ENCODE assay signal across 26 mouse cellular contexts in genomic region chr4:135171304-135171875, GRCm38 (mm10). TPM values are rescaled to one million over a fixed set of nuclear protein-coding genes. Genes with fewer than 3 reads are reported as not detected.
DNase-seq lines count a peak whose midpoint lies in the region; ATAC-seq and TF ChIP-seq lines count a peak whose summit lies in the region.
"Had no signal": no experiment of that assay in that cellular context is flagged by ENCODE, and none has a peak within 500 bp of the region (broad histone marks: within the 10 kb centered on the region; RNA-seq: fewer than 3 reads in every experiment).

No protein-coding gene starts in this region.

- DNase-seq in liver, embryonic 11.5 days (ENCODE audit: low spot score), result no peak
- no peak for DNase-seq in liver
- DNase-seq in MEL (ENCODE audit: low read depth, low spot score), result peak; percentile 75
- no peak for DNase-seq in liver, postnatal 0 days
- DNase-seq in adrenal gland, postnatal 10 days, result no peak
- no peak for DNase-seq in right cerebral cortex, adult 2 months (ENCODE audit: low spot score in 2 of 2)
- no peak for DNase-seq in left cerebral cortex, adult 8-10 months (ENCODE audit: low spot score in 2 of 2)
- DNase-seq: cerebellum, adult 8-10 months; gastrocnemius, postnatal 14 days; heart, adult 18-20 months; heart, postnatal 4 days; kidney, adult 11 months; right cerebral cortex, postnatal 14 days; thymus, adult 2 months had no signal

- no peak for TF ChIP-seq CTCF in MEL (IDR thresholded peaks at IDR 0.05 in 2 of 3, conservative IDR thresholded peaks at IDR 0.05 in 1 of 3; ENCODE audit: control insufficient read depth in 1 of 3, insufficient read depth in 1 of 3, low read depth in 2 of 3, low read length in 3 of 3, poor library complexity in 1 of 3, severe bottlenecking in 1 of 3)
- no peak for TF ChIP-seq CTCF in liver, postnatal 0 days (IDR thresholded peaks at IDR 0.05; ENCODE audit: low read depth)

- no peak overlapping the region for H3K27ac ChIP-seq in liver, embryonic 11.5 days (ENCODE audit: low read depth, low read length)
- peak overlapping the region; percentile 48 for H3K27ac ChIP-seq in MEL (ENCODE audit: control insufficient read depth, low read depth, low read length)
- H3K27ac ChIP-seq in liver, postnatal 0 days (ENCODE audit: low read depth), result no peak overlapping the region
- H3K27ac ChIP-seq: heart, embryonic 15.5 days; hindbrain, postnatal 0 days; kidney, postnatal 0 days; neural tube, embryonic 12.5 days had no signal

- peaks cover 58% of the 10 kb centered on the region for H3K27me3 ChIP-seq in liver, embryonic 11.5 days (replicated peaks; ENCODE audit: control insufficient read depth, insufficient read depth, low read length)
- no peaks in the 10 kb centered on the region for H3K27me3 ChIP-seq in MEL (ENCODE audit: control insufficient read depth in 1 of 2, insufficient read depth in 2 of 2, low read length in 2 of 2)
- H3K27me3 ChIP-seq in liver, postnatal 0 days (ENCODE audit: insufficient read depth, low read length), result peaks cover 19% of the 10 kb centered on the region

- peak; percentile 86 for ATAC-seq in liver, embryonic 11.5 days (replicated peaks; ENCODE audit: low FRiP score)
- ATAC-seq in erythroid progenitor cell, adult 5-6 weeks (replicated peaks; ENCODE audit: low FRiP score, poor library complexity, severe bottlenecking), result peak; percentile 44; the same call in 1 of the 2 replicates
- ATAC-seq in liver, postnatal 0 days, result 0 out of 2 replicates have a peak, but pooled peaks have one; percentile 28
- ATAC-seq: CD4-positive, CD25-positive, alpha-beta regulatory T cell, adult 4 months; forebrain, embryonic 14.5 days; hindbrain, postnatal 0 days; lung, postnatal 0 days had no signal

- no peak overlapping the region for H3K4me3 ChIP-seq in liver, embryonic 11.5 days (ENCODE audit: low read depth, low read length)
- no peak overlapping the region for H3K4me3 ChIP-seq in MEL (ENCODE audit: control insufficient read depth in 1 of 2, insufficient read depth in 1 of 2, low read depth in 2 of 2, low read length in 2 of 2)
- no peak overlapping the region for H3K4me3 ChIP-seq in liver, postnatal 0 days (ENCODE audit: low read depth, low read length)
- H3K4me3 ChIP-seq: heart, embryonic 15.5 days; neural tube, embryonic 12.5 days had no signal

- no peaks in the 10 kb centered on the region for H3K36me3 ChIP-seq in liver, embryonic 11.5 days (ENCODE audit: control insufficient read depth, insufficient read depth, low read length)
- peaks cover 0 to 24% of the 10 kb centered on the region in 2 experiments; a peak in 3 of 4 replicates for H3K36me3 ChIP-seq in MEL (ENCODE audit: control insufficient read depth in 1 of 2, insufficient read depth in 2 of 2, low read length in 2 of 2)
- H3K36me3 ChIP-seq in liver, postnatal 0 days (replicated peaks; ENCODE audit: insufficient read depth, low read length), result no peaks in the 10 kb centered on the region
- H3K36me3 ChIP-seq: heart, embryonic 15.5 days; neural tube, embryonic 12.5 days had no signal

- H3K9ac ChIP-seq in liver, embryonic 11.5 days (ENCODE audit: low read depth, low read length), result no peak overlapping the region
- 0 out of 2 replicates have a peak overlapping the region, but pooled peaks have one; percentile 4 for H3K9ac ChIP-seq in MEL (ENCODE audit: control insufficient read depth, low read depth, low read length, poor library complexity, severe bottlenecking)
- no peak overlapping the region for H3K9ac ChIP-seq in liver, postnatal 0 days (replicated peaks)
- H3K9ac ChIP-seq: heart, embryonic 15.5 days; neural tube, embryonic 12.5 days had no signal

- no peak overlapping the region for H3K4me2 ChIP-seq in liver, embryonic 11.5 days
- no peak overlapping the region for H3K4me2 ChIP-seq in liver, postnatal 0 days (ENCODE audit: low read depth, low read length)
- H3K4me2 ChIP-seq: heart, embryonic 15.5 days; neural tube, embryonic 12.5 days had no signal

- H3K9me3 ChIP-seq in liver, embryonic 11.5 days (ENCODE audit: control insufficient read depth, low read length), result no peaks in the 10 kb centered on the region
- H3K9me3 ChIP-seq in MEL (replicated peaks; ENCODE audit: insufficient read depth, low read length), result no peaks in the 10 kb centered on the region
- no peaks in the 10 kb centered on the region for H3K9me3 ChIP-seq in liver, postnatal 0 days (ENCODE audit: low read length)
- H3K9me3 ChIP-seq: heart, embryonic 15.5 days; neural tube, embryonic 12.5 days had no signal

- 53% methylated on average over 12 of the region's 12 CpGs for WGBS in liver, embryonic 11.5 days
- 63% methylated on average over 12 of the region's 12 CpGs for WGBS in liver, postnatal 0 days (ENCODE audit: insufficient replicate concordance)

- H3K4me1 ChIP-seq in liver, embryonic 11.5 days (replicated peaks; ENCODE audit: control insufficient read depth, insufficient read depth, low read length), result peaks cover 42% of the 10 kb centered on the region
- H3K4me1 ChIP-seq in MEL (ENCODE audit: control insufficient read depth in 1 of 2, insufficient read depth in 2 of 2, low read length in 2 of 2), result peaks cover 13 to 38% of the 10 kb centered on the region in 2 experiments
- H3K4me1 ChIP-seq in liver, postnatal 0 days (ENCODE audit: insufficient read depth), result peaks cover 3% of the 10 kb centered on the region; the same call in 1 of the 2 replicates

- no peak for TF ChIP-seq POLR2A in MEL (IDR thresholded peaks at IDR 0.05; ENCODE audit: control insufficient read depth in 1 of 2, insufficient read depth in 1 of 2, low read depth in 1 of 2, low read length in 2 of 2, poor library complexity in 1 of 2)

- no peak for TF ChIP-seq RAD21 in MEL (IDR thresholded peaks at IDR 0.05; ENCODE audit: low read depth, low read length)

- H3K79me2 ChIP-seq in MEL (ENCODE audit: control insufficient read depth, insufficient read depth, low read length, poor library complexity), result peaks cover 2% of the 10 kb centered on the region; the same call in 1 of the 2 replicates

- TF ChIP-seq EP300 in MEL (IDR thresholded peaks at IDR 0.05; ENCODE audit: low read depth in 1 of 2, low read length in 2 of 2), result peak; percentile 78 to 88
- TF ChIP-seq EP300 in liver, postnatal 0 days (IDR thresholded peaks at IDR 0.05; ENCODE audit: low read depth), result no peak

TF ChIP-seq in MEL, 35 proteins besides CTCF, POLR2A, EP300 and RAD21 (continues in another document):
- TF ChIP-seq UBTF (IDR thresholded peaks at IDR 0.05; ENCODE audit: borderline replicate concordance, insufficient read depth, low read depth, low read length) (no peak), CHD2 (IDR thresholded peaks at IDR 0.05; ENCODE audit: low read length) (no peak), MYC (IDR thresholded peaks at IDR 0.05; ENCODE audit: low read depth, low read length) (no peak), POLR2AphosphoS5 (IDR thresholded peaks at IDR 0.05; ENCODE audit: borderline replicate concordance, low read depth, low read length) (no peak), GATA1 (IDR thresholded peaks at IDR 0.05; ENCODE audit: low read depth, low read length) (peak; percentile 84), JUND (IDR thresholded peaks at IDR 0.05; ENCODE audit: low read depth, low read length) (peak; percentile 67; the same call in 1 of the 2 replicates), HCFC1 (IDR thresholded peaks at IDR 0.05; ENCODE audit: low read depth, low read length) (no peak), MXI1 (IDR thresholded peaks at IDR 0.05; ENCODE audit: low read depth, low read length) (0 out of 2 replicates have a peak, but pooled peaks have one; percentile 29), ZKSCAN1 (IDR thresholded peaks at IDR 0.05; ENCODE audit: low read depth, low read length) (peak; percentile 61; the same call in 1 of the 2 replicates), ELF1 (IDR thresholded peaks at IDR 0.05; ENCODE audit: low read depth, low read length) (0 out of 2 replicates have a peak, but pooled peaks have one; percentile 19), BHLHE40 (IDR thresholded peaks at IDR 0.05; ENCODE audit: borderline replicate concordance, low read depth, low read length) (0 out of 2 replicates have a peak, but pooled peaks have one; percentile 21), ETS1 (IDR thresholded peaks at IDR 0.05; ENCODE audit: low read depth, low read length) (peak; percentile 80), KAT2A (conservative IDR thresholded peaks at IDR 0.05; ENCODE audit: low read depth, low read length) (no peak), RCOR1 (IDR thresholded peaks at IDR 0.05; ENCODE audit: low read depth, low read length) (peak; percentile 65; the same call in 1 of the 2 replicates), USF1 (IDR thresholded peaks at IDR 0.05; ENCODE audit: low read depth, low read length) (0 out of 2 replicates have a peak, but pooled peaks have one; percentile 24), ZNF384 (IDR thresholded peaks at IDR 0.05; ENCODE audit: low read depth, low read length) (no peak), SMC3 (IDR thresholded peaks at IDR 0.05; ENCODE audit: low read depth, low read length) (0 out of 2 replicates have a peak, but pooled peaks have one; percentile 14), NRF1 (IDR thresholded peaks at IDR 0.05; ENCODE audit: insufficient read depth, low read depth, low read length, poor library complexity, severe bottlenecking) (no peak), POLR2AphosphoS2 (IDR thresholded peaks at IDR 0.05; ENCODE audit: low read length) (no peak), SIN3A (IDR thresholded peaks at IDR 0.05; ENCODE audit: low read length) (peak; percentile 77), ZC3H11A (IDR thresholded peaks at IDR 0.05; ENCODE audit: low read depth, low read length) (no peak), ZMIZ1 (IDR thresholded peaks at IDR 0.05; ENCODE audit: low read depth, low read length) (no peak), NELFE (IDR thresholded peaks at IDR 0.05; ENCODE audit: low read depth, low read length) (no peak), MAZ (IDR thresholded peaks at IDR 0.05; ENCODE audit: low read depth, low read length) (peak; percentile 54; the same call in 1 of the 2 replicates), MAX (IDR thresholded peaks at IDR 0.05; ENCODE audit: low read length) (peak; percentile 25; the same call in 1 of the 2 replicates)

RNA-seq across cellular contexts. Expression of gene Runx3, which starts 50.9 kb away (rescaled TPM):
- polyA plus RNA-seq in liver, embryonic 11.5 days (2014; fragmentation: Nextera tagmentation; extraction: Ambion mirVana), result 0.71 and 0.82 TPM in 2 replicates
- total RNA-seq in MEL (2012; rRNA removed), result 3.7 and 4.3 TPM in 2 replicates
- 10 to 100 TPM in 1 of 2 experiments, not detected in 1; 29.2 TPM for polyA plus RNA-seq in MEL (2012; ENCODE audit: insufficient read depth in 1 of 2, insufficient read length in 2 of 2, low read depth in 1 of 2, low replicate concordance in 2 of 2, missing spikeins in 1 of 2)
- 5.9 and 10.8 TPM in 2 replicates for total RNA-seq in erythroid progenitor cell, adult 5-6 weeks (2015; ENCODE audit: low replicate concordance)
- total RNA-seq in erythroid progenitor cell, adult 5-6 weeks (2017; ENCODE audit: low replicate concordance), result 0.51 TPM in 1 of 2 replicates, not detected in the other
- polyA plus RNA-seq in liver, postnatal 0 days (2015; fragmentation: Nextera tagmentation; extraction: Ambion mirVana), result 0.39 and 0.46 TPM in 2 replicates
- 1 to 10 TPM; 2.9 to 3.2 TPM for total RNA-seq in adrenal gland, postnatal 10 days (2021)
- total RNA-seq in left cerebral cortex, adult 8-10 months (2022), result under 1 TPM in 2 of 4 experiments, not detected in 2; 0.27 to 0.30 TPM
- total RNA-seq: hindbrain, postnatal 0 days; layer of hippocampus, adult 18-20 months; layer of hippocampus, postnatal 25 days; left cerebral cortex, postnatal 14 days; midbrain, postnatal 0 days had no signal
- polyA plus RNA-seq: forebrain, embryonic 14.5 days; hindbrain, postnatal 0 days; midbrain, postnatal 0 days had no signal

Comparison
In these comparisons a context has a peak if more than half of its experiments do, and no peak if none do; other contexts are left out.
1. ATAC-seq: peak in every context shown above with its lines; median percentile 86 in liver, embryonic 11.5 days; 44 in erythroid progenitor cell, adult 5-6 weeks; 28 in liver, postnatal 0 days.